Mouse (Mus musculus) thymus, adult 2 months (tissue): Measurements from ENCODE around the gene Padi4.

Experiments used
- CTCF ChIP-seq: fragments of 200-500 bp; IDR thresholded peaks from 2 replicates; pipeline ENCODE4 v1.5.1; 2012; ENCODE audit warnings: mild to moderate bottlenecking, control low read depth, low read length, moderate library complexity, borderline replicate concordance; ENCODE audit not compliant: control insufficient read depth, poor library complexity, insufficient read depth; ENCODE audit errors: extremely low read depth
- POLR2A ChIP-seq: fragments of 200-500 bp; IDR thresholded peaks from 2 replicates; pipeline ENCODE4 v1.6.1; 2012; ENCODE audit warnings: mild to moderate bottlenecking, low read length, control low read depth, moderate library complexity; ENCODE audit not compliant: control insufficient read depth, poor library complexity, insufficient read depth; ENCODE audit errors: extremely low read depth

GRCm38 (mm10) chr4:140707615-140708014, 66.4 kb downstream of the Padi4 start:
- no peak for TF ChIP-seq CTCF
- TF ChIP-seq POLR2A: no peak
